Mouse (Mus musculus) embryonic facial prominence, embryonic 12.5 days (tissue): ENCODE results near the gene 2610042L04Rik. TPM values are rescaled to one million over a fixed set of nuclear protein-coding genes. Genes with fewer than 3 reads are reported as not detected.
"Not testable (repeated sequence)": the region's sequence is repeated elsewhere in the genome, so short reads cannot be mapped to it uniquely, and the experiment has no call there.

Source experiments
- ATAC-seq: fragments of 200-750 bp; cut with Nextera tagmentation; 2 replicates; pipeline ENCODE4 v1.8.0; 2017; ENCODE audit not compliant: insufficient number of reproducible peaks, insufficient read depth, low FRiP score, low TSS enrichment
- H3K27ac ChIP-seq: fragments of 300-500 bp; sonication (generic); 2 replicates; pipeline ENCODE4 v1.5.1; 2016; ENCODE audit warnings: mild to moderate bottlenecking
- H3K27me3 ChIP-seq: fragments of 300-500 bp; sonication (generic); 2 replicates; pipeline ENCODE4 v1.6.1; 2016; ENCODE audit warnings: mild to moderate bottlenecking, moderate library complexity
- H3K36me3 ChIP-seq: fragments of 300-500 bp; sonication (generic); 2 replicates; pipeline ENCODE4 v1.6.1; 2016; ENCODE audit warnings: mild to moderate bottlenecking
- H3K4me1 ChIP-seq: fragments of 300-500 bp; sonication (generic); 2 replicates; pipeline ENCODE4 v1.6.1; 2016
- H3K4me2 ChIP-seq: fragments of 300-500 bp; sonication (generic); replicated peaks from 2 replicates; pipeline ENCODE4 v1.6.1; 2016; ENCODE audit warnings: mild to moderate bottlenecking, moderate library complexity
- H3K4me3 ChIP-seq: fragments of 300-500 bp; sonication (generic); 2 replicates; pipeline ENCODE4 v1.5.1; 2016; ENCODE audit warnings: mild to moderate bottlenecking
- H3K9ac ChIP-seq: fragments of 300-500 bp; sonication (generic); 2 replicates; pipeline ENCODE4 v1.6.1; 2016; ENCODE audit warnings: mild to moderate bottlenecking, moderate library complexity
- H3K9me3 ChIP-seq: fragments of 300-500 bp; sonication (generic); 2 replicates; pipeline ENCODE4 v1.6.1; 2016; ENCODE audit warnings: mild to moderate bottlenecking, moderate library complexity
- polyA plus RNA-seq: library from polyadenylated mRNA; unstranded; fragments of >200 nt; fragmentation: Nextera tagmentation; extraction: Ambion mirVana; gene quantifications from 2 replicates; pipeline ENCODE4 v1.2.1, GENCODE M21; 2016

Gene 2610042L04Rik
- polyA plus RNA-seq, 1 experiment from 2014 or later = 0.72 TPM

DNA sequence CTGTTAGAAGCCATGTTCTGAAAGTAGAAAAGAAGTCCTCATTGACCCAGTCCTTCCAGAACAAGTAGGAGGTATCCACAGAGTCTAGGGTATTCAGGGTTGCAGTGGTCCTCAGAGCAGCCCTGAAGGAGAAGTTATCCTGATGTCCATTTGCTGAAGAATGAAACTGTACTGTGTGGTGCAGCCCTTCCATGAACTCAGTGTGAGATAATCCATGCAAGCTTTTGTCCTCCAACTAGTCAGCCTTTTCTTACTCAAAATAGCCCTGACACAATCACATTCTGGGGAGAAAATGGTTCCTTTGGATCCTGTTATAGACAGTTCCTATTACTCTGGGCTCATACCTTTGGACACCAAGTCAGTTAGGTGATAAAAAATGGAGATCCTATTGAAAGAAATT lies 69.3 kb downstream of the 2610042L04Rik start:
- H3K4me1 ChIP-seq, H3K27me3 ChIP-seq, H3K36me3 ChIP-seq, H3K9ac ChIP-seq, H3K27ac ChIP-seq, H3K4me2 ChIP-seq, H3K4me3 ChIP-seq, H3K9me3 ChIP-seq, ATAC-seq: not testable (repeated sequence)

Other genes starting within 250 kb of the 2610042L04Rik start
- gene Gm8108, start 224.2 kb upstream of the 2610042L04Rik start, polyA plus RNA-seq = 1.1 TPM in 1 of 2 replicates, not detected in the other
- not detected in 2 replicates for gene Gm3127, start 169.7 kb upstream of the 2610042L04Rik start, polyA plus RNA-seq
- gene Gm2974, start 152.2 kb upstream of the 2610042L04Rik start, polyA plus RNA-seq = 1.0 and 1.2 TPM in 2 replicates
- gene Gm3138, start 85.1 kb upstream of the 2610042L04Rik start, polyA plus RNA-seq = not detected in 2 replicates
- not detected in 2 replicates for gene Gm3149, start 17.5 kb upstream of the 2610042L04Rik start, polyA plus RNA-seq
- gene Gm3159, start 62.8 kb downstream of the 2610042L04Rik start, polyA plus RNA-seq = not detected in 2 replicates
- 0.62 and 0.78 TPM in 2 replicates for gene Gm3164, start 80.7 kb downstream of the 2610042L04Rik start, polyA plus RNA-seq
- not detected in 2 replicates for gene Gm3173, start 96.2 kb downstream of the 2610042L04Rik start, polyA plus RNA-seq
- not detected in 2 replicates for gene Gm3182, start 147.0 kb downstream of the 2610042L04Rik start, polyA plus RNA-seq
- gene Gm3047, start 220.6 kb downstream of the 2610042L04Rik start, polyA plus RNA-seq = not detected in 2 replicates